Mouse (Mus musculus) G1E-ER4 (cell line): ENCODE results near the gene Slc9a6. TPM values are rescaled to one million over a fixed set of nuclear protein-coding genes. Genes with fewer than 3 reads are reported as not detected.

Source experiments
- GATA1 ChIP-seq: IDR thresholded peaks from one replicate; pipeline ENCODE4 v1.8.0; 2012; ENCODE audit warnings: low read length, inconsistent platforms
- polyA plus RNA-seq: library from polyadenylated mRNA; stranded (reverse); fragments of >175 nt; gene quantifications from 2 replicates; pipeline ENCODE4 v1.2.3, GENCODE M21; 2012

Slc9a6 gene
- 7.3 and 31.5 TPM in 2 replicates for polyA plus RNA-seq

GRCm38 (mm10) chrX:56609623-56610317 is at the start of gene Slc9a6:
Gene Slc9a6 (plus strand): TSS chrX:56609757.
- TF ChIP-seq GATA1 = no peak

GRCm38 (mm10) chrX:56572465-56572864 is 37.1 kb upstream of the Slc9a6 start:
- no peak for TF ChIP-seq GATA1

GRCm38 (mm10) chrX:56578200-56578599 is 31.4 kb upstream of the Slc9a6 start:
- no peak for TF ChIP-seq GATA1

- TF ChIP-seq GATA1 = no peak
Measured at GRCm38 (mm10) chrX:56597219-56597886, 12.2 kb upstream of the Slc9a6 start.

- TF ChIP-seq GATA1 = no peak
Measured at GRCm38 (mm10) chrX:56597887-56598640, 11.5 kb upstream of the Slc9a6 start, which contains the start of gene Mmgt1. Gene Mmgt1 (minus strand): TSS chrX:56598069.

- TF ChIP-seq GATA1 = no peak
Measured at GRCm38 (mm10) chrX:56606536-56606935, 3.0 kb upstream of the Slc9a6 start.

- TF ChIP-seq GATA1 = no peak
Measured at GRCm38 (mm10) chrX:56607032-56607710, 2.4 kb upstream of the Slc9a6 start.

- no peak for TF ChIP-seq GATA1
Measured at GRCm38 (mm10) chrX:56609285-56609622, 303 bp upstream of the Slc9a6 start.

- no peak for TF ChIP-seq GATA1
Measured at GRCm38 (mm10) chrX:56610318-56610694, 749 bp downstream of the Slc9a6 start.

- TF ChIP-seq GATA1 = no peak
Measured at GRCm38 (mm10) chrX:56615236-56615635, 5.7 kb downstream of the Slc9a6 start.

GRCm38 (mm10) chrX:56636185-56636584 is 26.6 kb downstream of the Slc9a6 start:
- no peak for TF ChIP-seq GATA1

- no peak for TF ChIP-seq GATA1
Measured at GRCm38 (mm10) chrX:56640066-56640465, 30.5 kb downstream of the Slc9a6 start.

GRCm38 (mm10) chrX:56649549-56650354 is 40.2 kb downstream of the Slc9a6 start:
- no peak for TF ChIP-seq GATA1

GRCm38 (mm10) chrX:56650355-56650652 is 40.7 kb downstream of the Slc9a6 start:
- TF ChIP-seq GATA1 = no peak

- no peak for TF ChIP-seq GATA1
Measured at GRCm38 (mm10) chrX:56650885-56651284, 41.3 kb downstream of the Slc9a6 start.

- no peak for TF ChIP-seq GATA1
Measured at GRCm38 (mm10) chrX:56651738-56652137, 42.2 kb downstream of the Slc9a6 start.
